Mouse (Mus musculus): ENCODE results near the gene Supt7l.

GRCm38 (mm10) chr5:31487889-31488288 is 39.7 kb downstream of the Supt7l start:
- TF ChIP-seq MAFK (IDR thresholded peaks at IDR 0.05; ENCODE audit: insufficient read depth, low read depth, low read length) (no peak), HCFC1 (IDR thresholded peaks at IDR 0.05; ENCODE audit: borderline replicate concordance, insufficient read depth, low read length) (no peak), CHD2 (IDR thresholded peaks at IDR 0.05; ENCODE audit: low read depth, low read length) (no peak)
